ENCODE assay signal across 7 mouse cellular contexts in the genomic region with DNA sequence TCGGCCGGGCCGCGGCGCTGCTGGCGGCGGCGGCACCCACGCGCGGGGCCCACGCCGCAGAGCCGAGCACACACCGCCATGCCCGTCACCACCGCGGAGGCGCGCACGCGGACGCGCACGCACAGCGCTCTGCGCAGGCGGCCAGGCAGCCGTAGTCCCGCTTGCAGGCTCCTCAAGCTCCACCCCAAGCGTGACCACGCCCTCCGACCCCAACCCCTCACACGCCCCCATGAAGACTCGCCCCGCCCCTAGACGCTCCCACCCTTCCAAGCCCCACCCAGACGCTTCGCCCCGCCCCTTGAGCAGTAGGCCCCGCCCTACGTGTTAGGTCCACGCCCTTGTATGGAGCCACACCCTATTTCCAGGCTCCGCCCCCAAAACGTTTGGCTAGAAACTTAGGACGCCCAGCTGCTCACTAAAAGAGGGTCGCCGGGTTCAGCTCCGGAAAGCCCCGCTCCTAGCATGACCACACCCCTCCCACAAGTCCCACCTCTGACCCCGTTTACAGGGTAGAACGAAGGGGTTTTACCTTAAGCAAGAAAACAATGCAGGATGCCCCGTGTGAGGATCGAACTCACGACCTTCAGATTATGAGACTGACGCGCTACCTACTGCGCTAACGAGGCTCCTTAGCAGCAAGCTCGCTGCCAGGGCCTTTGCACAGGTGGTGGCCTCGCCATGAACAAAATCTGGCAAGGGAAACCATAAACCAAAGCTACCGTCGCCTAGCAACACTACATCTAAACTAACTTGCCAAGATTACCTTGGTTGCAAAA. TPM values are rescaled to one million over a fixed set of nuclear protein-coding genes. Genes with fewer than 3 reads are reported as not detected.
DNase-seq lines count a peak whose midpoint lies in the region; ATAC-seq and TF ChIP-seq lines count a peak whose summit lies in the region.

Fbxo31 (minus strand) TSS at position 131 of the 776 bp plus-strand sequence.

- no peaks in the 10 kb centered on the region for H3K36me3 ChIP-seq in embryonic facial prominence, embryonic 13.5 days
- H3K36me3 ChIP-seq in kidney, adult 2 months (ENCODE audit: control insufficient read depth, insufficient read depth, low read length), result no peaks in the 10 kb centered on the region
- no peaks in the 10 kb centered on the region for H3K36me3 ChIP-seq in limb, embryonic 12.5 days
- H3K36me3 ChIP-seq in midbrain, embryonic 15.5 days (replicated peaks), result no peaks in the 10 kb centered on the region
- no peaks in the 10 kb centered on the region for H3K36me3 ChIP-seq in spleen, adult 2 months (ENCODE audit: control insufficient read depth, insufficient read depth, low read length)

- peak within 1 kb of the TSS; percentile 33; the same call in 1 of the 2 replicates for H3K27ac ChIP-seq in embryonic facial prominence, embryonic 13.5 days
- H3K27ac ChIP-seq in kidney, adult 2 months (ENCODE audit: insufficient read depth, low read depth, low read length), result peak within 1 kb of the TSS; percentile 34; the same call in 1 of the 2 replicates
- peak within 1 kb of the TSS; percentile 70 for H3K27ac ChIP-seq in limb, embryonic 12.5 days
- H3K27ac ChIP-seq in midbrain, embryonic 15.5 days, result peak within 1 kb of the TSS; percentile 74
- H3K27ac ChIP-seq in spleen, adult 2 months (ENCODE audit: insufficient read depth, low read length), result peak within 1 kb of the TSS; percentile 39

- peak; percentile 95 to 99 for DNase-seq in adrenal gland, postnatal 36 days
- peak; percentile 94 to 95 for DNase-seq in heart, adult 18-20 months
- peak; percentile 96 for DNase-seq in kidney, adult 2 months
- DNase-seq in spleen, adult 2 months (ENCODE audit: low read depth in 1 of 2, low spot score in 2 of 2), result peak; percentile 83 to 92

- H3K4me2 ChIP-seq in embryonic facial prominence, embryonic 13.5 days, result peak within 1 kb of the TSS; percentile 90
- peak within 1 kb of the TSS; percentile 94 for H3K4me2 ChIP-seq in limb, embryonic 12.5 days
- peak within 1 kb of the TSS; percentile 72 for H3K4me2 ChIP-seq in midbrain, embryonic 15.5 days

- H3K9me3 ChIP-seq in embryonic facial prominence, embryonic 13.5 days, result no peaks in the 10 kb centered on the region
- H3K9me3 ChIP-seq in limb, embryonic 12.5 days, result no peaks in the 10 kb centered on the region
- H3K9me3 ChIP-seq in midbrain, embryonic 15.5 days, result no peaks in the 10 kb centered on the region

- no peaks in the 10 kb centered on the region for H3K27me3 ChIP-seq in embryonic facial prominence, embryonic 13.5 days
- H3K27me3 ChIP-seq in kidney, adult 2 months (replicated peaks; ENCODE audit: control insufficient read depth, insufficient read depth, low read length), result no peaks in the 10 kb centered on the region
- H3K27me3 ChIP-seq in limb, embryonic 12.5 days, result no peaks in the 10 kb centered on the region
- no peaks in the 10 kb centered on the region for H3K27me3 ChIP-seq in midbrain, embryonic 15.5 days (replicated peaks)
- H3K27me3 ChIP-seq in spleen, adult 2 months (ENCODE audit: control insufficient read depth, insufficient read depth, low read length), result no peaks in the 10 kb centered on the region

- H3K4me1 ChIP-seq in embryonic facial prominence, embryonic 13.5 days, result peaks cover 27% of the 10 kb centered on the region
- H3K4me1 ChIP-seq in kidney, adult 2 months (ENCODE audit: control insufficient read depth, insufficient read depth, low read length), result peaks cover 6% of the 10 kb centered on the region; the same call in 1 of the 2 replicates
- peaks cover 32% of the 10 kb centered on the region for H3K4me1 ChIP-seq in limb, embryonic 12.5 days (replicated peaks)
- peaks cover 30% of the 10 kb centered on the region for H3K4me1 ChIP-seq in midbrain, embryonic 15.5 days
- peaks cover 10% of the 10 kb centered on the region; the same call in 1 of the 2 replicates for H3K4me1 ChIP-seq in spleen, adult 2 months (ENCODE audit: control insufficient read depth, insufficient read depth, insufficient read length)

- peak within 1 kb of the TSS; percentile 92 for H3K9ac ChIP-seq in embryonic facial prominence, embryonic 13.5 days
- H3K9ac ChIP-seq in limb, embryonic 12.5 days (replicated peaks), result peak within 1 kb of the TSS; percentile 77
- peak within 1 kb of the TSS; percentile 64 for H3K9ac ChIP-seq in midbrain, embryonic 15.5 days

- TF ChIP-seq CTCF in kidney, adult 2 months (conservative IDR thresholded peaks at IDR 0.05; ENCODE audit: insufficient read depth, insufficient read length, low read depth, low read length), result 0 out of 2 replicates have a peak, but pooled peaks have one; percentile 3
- no peak for TF ChIP-seq CTCF in spleen, adult 2 months (IDR thresholded peaks at IDR 0.05; ENCODE audit: extremely low read depth, insufficient read depth, insufficient read length, insufficient replicate concordance)

- TF ChIP-seq POLR2A in kidney, adult 2 months (IDR thresholded peaks at IDR 0.05; ENCODE audit: low read depth, low read length), result peak; percentile 46
- TF ChIP-seq POLR2A in spleen, adult 2 months (IDR thresholded peaks at IDR 0.05; ENCODE audit: low read depth, low read length), result peak; percentile 51

- peak; percentile 89 for ATAC-seq in embryonic facial prominence, embryonic 13.5 days (ENCODE audit: insufficient number of reproducible peaks, insufficient read depth, low FRiP score, low TSS enrichment, low read depth)
- ATAC-seq in limb, embryonic 12.5 days (ENCODE audit: insufficient number of reproducible peaks, insufficient read depth, low FRiP score, low TSS enrichment, low read depth), result peak; percentile 85
- ATAC-seq in midbrain, embryonic 15.5 days (replicated peaks), result peak; percentile 93

- under 1% methylated on average over 62 of the region's 63 CpGs for WGBS in embryonic facial prominence, embryonic 13.5 days
- WGBS in kidney, adult 2 months, result 2% methylated on average over 62 of the region's 63 CpGs
- under 1% methylated on average over 49 of the region's 63 CpGs for WGBS in limb, embryonic 12.5 days
- WGBS in midbrain, embryonic 15.5 days, result 1% methylated on average over 55 of the region's 63 CpGs
- 3% methylated on average over 58 of the region's 63 CpGs for WGBS in spleen, adult 2 months

- peak within 1 kb of the TSS; percentile 92 for H3K4me3 ChIP-seq in embryonic facial prominence, embryonic 13.5 days
- H3K4me3 ChIP-seq in kidney, adult 2 months (ENCODE audit: insufficient read depth, low read depth, low read length), result peak within 1 kb of the TSS; percentile 61
- H3K4me3 ChIP-seq in limb, embryonic 12.5 days (replicated peaks), result peak within 1 kb of the TSS; percentile 86
- H3K4me3 ChIP-seq in midbrain, embryonic 15.5 days, result peak within 1 kb of the TSS; percentile 64
- H3K4me3 ChIP-seq in spleen, adult 2 months (ENCODE audit: extremely low read depth, insufficient read depth, insufficient read length), result peak within 1 kb of the TSS; percentile 75

RNA-seq across cellular contexts. Expression of gene Fbxo31, which starts in this region (rescaled TPM):
- total RNA-seq in adrenal gland, postnatal 36 days (2021), result 10 to 100 TPM; 45.4 to 54.8 TPM
- 17.6 and 22.1 TPM in 2 replicates for polyA plus RNA-seq in embryonic facial prominence, embryonic 13.5 days (2015; fragmentation: Nextera tagmentation; extraction: Ambion mirVana)
- 100 to 1,000 TPM in 1 of 2 experiments, 10 to 100 TPM in 1; 91.3 to 110 TPM for total RNA-seq in heart, adult 18-20 months (2021)
- polyA plus RNA-seq in kidney, adult 2 months (2012; rRNA removed), result 16.2 and 16.4 TPM in 2 replicates
- 19.4 and 19.7 TPM in 2 replicates for polyA plus RNA-seq in limb, embryonic 12.5 days (2016; fragmentation: Nextera tagmentation; extraction: Ambion mirVana)
- polyA plus RNA-seq in midbrain, embryonic 15.5 days (2015; fragmentation: Nextera tagmentation; extraction: Ambion mirVana), result 34.5 and 36.5 TPM in 2 replicates
- 22.5 and 30.2 TPM in 2 replicates for polyA plus RNA-seq in spleen, adult 2 months (2012; rRNA removed)

Comparison
In these comparisons a context has a peak if more than half of its experiments do, and no peak if none do; other contexts are left out.
1. Peak in every context shown above with its lines: DNase-seq, ATAC-seq, H3K4me3 ChIP-seq and H3K27ac ChIP-seq.